Mouse (Mus musculus) heart, embryonic 15.5 days (tissue): Measurements from ENCODE around the gene Rhog. TPM values are rescaled to one million over a fixed set of nuclear protein-coding genes. Genes with fewer than 3 reads are reported as not detected.

Source experiments
- polyA plus RNA-seq: library from polyadenylated mRNA; unstranded; fragments of >200 nt; fragmentation: Nextera tagmentation; extraction: Ambion mirVana; gene quantifications from 2 replicates; pipeline ENCODE4 v1.2.1, GENCODE M21; 2015

Rhog gene
- polyA plus RNA-seq, 1 experiment from 2014 or later: 37.6 TPM

Other genes starting within 250 kb of the Rhog start
- gene Il18bp, start 237.4 kb downstream of the Rhog start, polyA plus RNA-seq: 1.5 and 2.3 TPM in 2 replicates
- 15.0 and 15.6 TPM in 2 replicates for gene Rnf121, start 190.6 kb downstream of the Rhog start, polyA plus RNA-seq
- gene Xndc1, start 190.5 kb downstream of the Rhog start, polyA plus RNA-seq: 18.9 and 22.0 TPM in 2 replicates
- 0.67 and 0.77 TPM in 2 replicates for gene Xntrpc, start 190.3 kb downstream of the Rhog start, polyA plus RNA-seq
- 0.09 TPM in 1 of 2 replicates, not detected in the other for gene Trpc2, start 172.9 kb downstream of the Rhog start, polyA plus RNA-seq
- 2.8 and 3.0 TPM in 2 replicates for gene Art1, start 154.3 kb downstream of the Rhog start, polyA plus RNA-seq
- gene Art5, start 146.6 kb downstream of the Rhog start, polyA plus RNA-seq: 0.98 and 1.1 TPM in 2 replicates
- 0.08 TPM in 1 of 2 replicates, not detected in the other for gene Chrna10, start 139.2 kb downstream of the Rhog start, polyA plus RNA-seq
- gene Nup98, start 45.9 kb downstream of the Rhog start, polyA plus RNA-seq: 17.8 and 22.0 TPM in 2 replicates
- gene Pgap2, start 45.8 kb downstream of the Rhog start, polyA plus RNA-seq: 50.8 and 59.0 TPM in 2 replicates
- 14.7 and 16.5 TPM in 2 replicates for gene Stim1, start 11.8 kb upstream of the Rhog start, polyA plus RNA-seq
- gene Rrm1, start 185.6 kb upstream of the Rhog start, polyA plus RNA-seq: 99.0 and 126 TPM in 2 replicates
- gene Olfr543, start 225.6 kb upstream of the Rhog start, polyA plus RNA-seq: 0.29 and 0.30 TPM in 2 replicates
- gene Olfr544, start 232.3 kb upstream of the Rhog start, polyA plus RNA-seq: 0.05 TPM in 2 replicates
- 0.04 TPM in 1 of 2 replicates, not detected in the other for gene Olfr545, start 243.5 kb upstream of the Rhog start, polyA plus RNA-seq